Mouse (Mus musculus): ENCODE results near the gene Soga1.

- TF ChIP-seq CTCF (IDR thresholded peaks at IDR 0.05; ENCODE audit: low read depth) = peak; percentile 23
- TF ChIP-seq EP300 (IDR thresholded peaks at IDR 0.05; ENCODE audit: low read depth) = no peak
These were observed 39.0 kb downstream of the Soga1 start for GRCm38 (mm10) chr2:157039900-157040648.
